Mouse (Mus musculus): ENCODE data around the gene Chrdl2. TPM values are rescaled to one million over a fixed set of nuclear protein-coding genes. Genes with fewer than 3 reads are reported as not detected.

Chrdl2 gene
- total RNA-seq, 2 experiments from 2014 or later, result not detected

DNA sequence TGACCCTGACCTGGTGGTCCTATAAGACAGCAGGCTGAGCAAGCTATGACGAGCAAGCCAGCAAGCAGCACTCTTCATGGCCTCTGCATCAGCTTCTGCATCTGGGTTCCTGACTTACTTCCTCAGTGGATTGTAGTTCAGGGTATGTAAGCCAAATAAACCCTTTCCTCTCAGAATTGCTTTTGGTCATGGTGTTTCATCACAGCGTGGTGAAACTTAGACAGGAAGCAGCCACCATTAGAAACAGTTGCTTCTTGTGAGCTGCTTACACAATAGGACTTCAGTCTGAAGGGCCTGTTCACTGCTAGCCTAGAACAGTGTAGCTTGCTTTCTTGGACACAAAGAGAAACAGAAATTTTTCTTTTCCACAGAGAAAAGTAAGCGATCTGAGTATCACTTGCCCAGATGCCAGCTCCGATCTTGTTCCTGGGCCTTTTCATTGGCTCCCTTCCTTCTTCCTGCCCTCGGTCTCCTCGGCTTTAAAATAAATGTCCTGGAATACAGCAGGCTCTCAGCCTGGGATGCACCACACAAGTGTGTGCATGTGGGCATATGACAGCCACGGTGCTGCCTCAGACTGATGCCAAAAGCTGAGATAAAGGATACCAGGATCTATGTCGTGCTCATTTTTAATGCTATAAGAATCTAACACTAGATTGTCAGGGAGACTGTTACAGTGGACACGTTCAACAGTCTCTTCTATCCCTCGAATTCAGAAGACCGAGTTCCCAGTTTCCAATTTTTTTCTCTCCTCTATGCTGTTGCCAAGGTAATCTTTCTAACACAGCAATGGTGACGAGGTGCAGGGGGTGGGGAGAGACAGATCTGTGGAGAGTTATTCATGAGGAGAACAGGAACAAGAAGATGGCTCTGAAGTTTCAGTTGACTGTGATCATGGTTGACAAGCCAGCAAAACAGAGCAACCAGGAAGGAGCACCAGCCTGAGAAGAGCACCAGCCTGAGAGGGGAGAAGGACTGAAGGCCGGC is 23.4 kb upstream of the Chrdl2 start:
- intact Hi-C loops (cut with DNase I), result loop anchor here (10.0 kb wide), 1 partner anchor 58 kb away; no protein-coding TSS in a partner anchor

DNA sequence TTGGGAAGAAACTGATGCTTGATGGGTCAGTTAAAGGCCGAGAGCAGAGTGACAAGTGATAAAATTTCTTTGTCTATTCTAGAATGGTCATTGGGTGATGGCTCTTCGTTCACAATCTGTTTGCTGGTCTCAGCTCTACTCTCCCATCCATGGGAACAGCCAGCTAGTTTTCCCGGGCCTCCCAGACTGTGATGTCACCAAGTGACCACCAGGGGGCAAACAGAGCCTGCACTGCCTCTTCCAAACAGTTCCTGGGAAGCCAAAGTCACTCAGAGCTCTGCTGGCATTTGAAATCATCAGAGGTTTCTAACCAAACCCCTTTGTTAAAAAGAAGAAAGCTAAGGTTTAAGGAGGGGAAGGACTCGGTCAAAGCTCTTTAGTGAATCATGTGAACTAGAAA is 17.2 kb upstream of the Chrdl2 start:
- intact Hi-C loops (cut with DNase I), result loop anchor here (2.0 to 10.0 kb wide), 2 partner anchors 64 to 120 kb away; no protein-coding TSS in a partner anchor
- DNase-seq, result peak; percentile 78

More for the DNA sequence above, 23.4 kb upstream of the Chrdl2 start:
- no peak for DNase-seq

DNA sequence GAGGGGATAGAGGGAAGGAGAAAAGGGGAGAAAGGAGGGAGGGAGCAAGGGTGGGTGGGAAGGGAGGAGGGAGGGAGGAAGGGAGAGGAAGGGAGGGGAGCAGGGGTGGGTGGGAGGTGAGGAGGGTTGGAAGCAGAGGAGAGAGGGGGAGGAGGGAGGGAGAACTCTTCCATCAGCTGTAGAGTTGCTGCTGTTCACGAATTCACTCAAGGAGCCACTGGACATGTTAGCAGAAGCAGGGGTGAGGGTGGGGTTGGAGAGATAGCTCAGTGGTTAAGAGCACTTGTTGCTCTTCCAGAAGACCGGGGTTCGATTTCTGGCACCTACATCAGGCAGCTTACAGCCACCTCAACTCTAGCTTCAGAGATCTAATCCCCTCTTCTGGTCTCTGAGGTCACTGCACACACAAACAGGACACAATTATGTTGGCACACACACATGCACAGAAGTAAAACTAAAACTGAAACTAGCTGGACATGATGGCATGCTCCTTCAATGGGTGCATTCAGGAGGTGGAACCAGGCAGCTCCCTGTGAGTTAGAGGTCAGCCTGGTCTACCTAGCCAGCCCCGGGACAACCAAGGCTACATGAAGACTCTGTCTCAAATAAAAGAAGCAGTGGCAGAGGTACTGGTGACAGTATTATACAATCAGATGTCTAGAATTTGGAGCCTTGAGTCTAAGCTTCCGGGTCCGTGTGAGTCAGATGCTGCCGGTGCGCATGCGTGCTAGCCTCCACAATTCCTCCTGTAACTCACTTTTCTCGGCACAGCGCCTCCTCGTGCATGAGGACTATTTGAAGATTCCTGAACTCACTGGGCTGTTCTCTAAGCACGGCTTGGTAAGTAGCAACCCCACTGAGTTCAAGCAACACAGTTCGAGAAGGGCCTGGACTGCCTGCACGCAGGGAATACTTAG is 15.9 kb upstream of the Chrdl2 start:
- peak; percentile 56 for DNase-seq

GRCm38 (mm10) chr7:99990990-99991707 is 14.8 kb upstream of the Chrdl2 start:
- intact Hi-C loops (cut with DNase I), result no loop called here
- no peak for DNase-seq

More for the DNA sequence above, 15.9 kb upstream of the Chrdl2 start:
- intact Hi-C loops (cut with DNase I), result loop anchor here (2.0 to 10.0 kb wide), 2 partner anchors 65 to 119 kb away; no protein-coding TSS in a partner anchor

- intact Hi-C loops (cut with DNase I), result no loop called here
- no peak for DNase-seq
These were observed 12.8 kb upstream of the Chrdl2 start for GRCm38 (mm10) chr7:99993159-99993558.

- intact Hi-C loops (cut with DNase I), result no loop called here
- DNase-seq, result no peak
These were observed 10.8 kb upstream of the Chrdl2 start for GRCm38 (mm10) chr7:99995186-99995585.

GRCm38 (mm10) chr7:99998668-99999067 is 7.3 kb upstream of the Chrdl2 start:
- intact Hi-C loops (cut with DNase I), result no loop called here
- no peak for DNase-seq

DNA sequence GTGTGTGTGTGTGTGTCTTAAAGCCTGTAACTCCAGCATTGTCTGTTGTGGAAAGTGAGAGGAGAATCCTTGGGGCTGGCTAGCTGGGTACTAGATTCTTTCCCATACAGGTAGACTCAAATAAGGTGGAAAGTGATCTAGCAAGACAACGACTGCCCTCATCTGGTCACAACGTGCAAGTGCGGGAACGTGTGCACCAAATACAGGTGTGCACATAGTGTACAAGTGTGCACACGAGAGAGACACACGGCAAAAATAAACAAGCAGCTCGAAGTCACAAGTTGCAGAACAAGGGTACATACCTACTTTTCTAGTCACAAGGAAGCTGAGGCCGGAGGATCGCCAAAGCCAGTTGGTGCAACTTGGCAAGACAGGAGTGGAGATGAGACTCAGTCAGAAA is 2.2 kb upstream of the Chrdl2 start:
- DNase-seq, result no peak
- intact Hi-C loops (cut with DNase I), result no loop called here

GRCm38 (mm10) chr7:100006411-100006810 is 439 bp downstream of the Chrdl2 start:
- DNase-seq, result no peak
- intact Hi-C loops (cut with DNase I), result loop anchor here (5.0 kb wide), 1 partner anchor 96 kb away; no protein-coding TSS in a partner anchor

DNA sequence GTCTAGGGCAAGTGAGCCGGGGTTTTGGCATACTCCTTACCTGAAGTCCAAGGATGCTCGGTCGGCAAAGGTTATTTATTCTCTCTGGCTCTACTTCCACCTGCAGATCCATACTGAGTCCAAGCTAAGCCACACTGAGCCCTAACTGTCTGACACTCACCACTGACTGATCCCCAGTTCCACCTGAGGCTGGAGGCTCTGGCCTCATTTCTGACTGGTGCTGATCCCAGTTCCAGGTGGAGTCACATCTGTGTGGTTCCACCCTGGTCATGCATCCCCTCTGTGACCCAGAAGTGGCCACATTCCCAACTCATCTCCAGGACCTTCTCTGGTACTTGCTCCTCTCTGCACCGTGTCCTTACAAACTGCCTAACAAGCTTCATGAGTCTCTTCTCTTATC is 2.8 kb downstream of the Chrdl2 start:
- no peak for DNase-seq
- intact Hi-C loops (cut with DNase I), result loop anchor here (5.0 kb wide), 1 partner anchor 94 kb away; no protein-coding TSS in a partner anchor

GRCm38 (mm10) chr7:100009640-100010039 is 3.7 kb downstream of the Chrdl2 start:
- peak; percentile 56 for DNase-seq
- intact Hi-C loops (cut with DNase I), result loop anchor here (5.0 kb wide), 1 partner anchor 93 kb away; no protein-coding TSS in a partner anchor

DNA sequence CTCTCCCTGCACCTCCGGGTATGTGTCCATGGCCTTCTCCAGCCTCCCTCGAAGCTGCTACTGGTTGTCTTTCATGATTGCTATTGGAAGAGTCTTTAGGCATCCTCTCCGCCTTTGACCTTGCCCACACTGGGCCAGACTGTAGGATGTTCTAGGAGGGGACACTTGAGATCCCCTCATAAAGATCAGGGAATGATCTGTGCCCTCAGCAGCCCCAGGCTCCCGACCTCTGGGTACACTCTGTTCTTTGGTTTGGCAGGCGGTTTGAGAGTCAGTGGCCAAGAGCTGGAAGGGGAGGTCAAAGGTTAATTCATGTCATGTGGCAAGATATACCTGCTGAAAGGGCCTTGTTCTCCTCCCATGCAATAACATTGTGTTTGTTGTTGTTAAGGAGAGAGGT is 4.7 kb downstream of the Chrdl2 start:
- intact Hi-C loops (cut with DNase I), result no loop called here
- DNase-seq, result no peak

- intact Hi-C loops (cut with DNase I), result no loop called here
- peak; percentile 69 for DNase-seq
These were observed 6.1 kb downstream of the Chrdl2 start for GRCm38 (mm10) chr7:100012085-100012484.

GRCm38 (mm10) chr7:100012515-100012914 is 6.5 kb downstream of the Chrdl2 start:
- intact Hi-C loops (cut with DNase I), result no loop called here

GRCm38 (mm10) chr7:100014123-100014600 is 8.2 kb downstream of the Chrdl2 start:
- intact Hi-C loops (cut with DNase I), result no loop called here
- peak; percentile 60 for DNase-seq

More at GRCm38 (mm10) chr7:100012515-100012914, 6.5 kb downstream of the Chrdl2 start:
- no peak for DNase-seq

- DNase-seq, result no peak
These were observed 11.1 kb downstream of the Chrdl2 start for GRCm38 (mm10) chr7:100017056-100017455.

GRCm38 (mm10) chr7:100027353-100027752 is 21.4 kb downstream of the Chrdl2 start:
- intact Hi-C loops (cut with DNase I), result no loop called here
- DNase-seq, result no peak

More at GRCm38 (mm10) chr7:100017056-100017455, 11.1 kb downstream of the Chrdl2 start:
- intact Hi-C loops (cut with DNase I), result no loop called here

GRCm38 (mm10) chr7:100029307-100029706 is 23.3 kb downstream of the Chrdl2 start:
- DNase-seq, result no peak
- intact Hi-C loops (cut with DNase I), result no loop called here

- intact Hi-C loops (cut with DNase I), result no loop called here
- DNase-seq, result peak; percentile 68
These were observed 25.2 kb downstream of the Chrdl2 start for GRCm38 (mm10) chr7:100030996-100031749.

Data from left cerebral cortex, postnatal 4 days (tissue).